Mouse (Mus musculus): ENCODE results near the gene Emp3. TPM values are rescaled to one million over a fixed set of nuclear protein-coding genes. Genes with fewer than 3 reads are reported as not detected.
"Not testable (repeated sequence)": the region's sequence is repeated elsewhere in the genome, so short reads cannot be mapped to it uniquely, and the experiment has no call there.

The Emp3 gene
- polyA plus RNA-seq (2012; rRNA removed) = 361 and 365 TPM in 2 replicates

GRCm38 (mm10) chr7:45921242-45921621 lies at the start of gene Emp3:
TSS of gene Emp3 (minus strand) at chr7:45921404.
- DNase-seq = peak; percentile 74
- H3K36me3 ChIP-seq (ENCODE audit: control insufficient read depth, insufficient read depth, low read length) = no peaks in the 10 kb centered on the region
- no peaks in the 10 kb centered on the region for H3K27me3 ChIP-seq (ENCODE audit: control insufficient read depth, insufficient read depth, low read length)
- peak within 1 kb of the TSS; percentile 64 for H3K4me3 ChIP-seq (ENCODE audit: control insufficient read depth, insufficient read depth, low read length)
- WGBS = 4% methylated on average over 9 of the region's 9 CpGs
- H3K4me1 ChIP-seq (replicated peaks; ENCODE audit: control insufficient read depth, insufficient read depth, low read length) = peaks cover 61% of the 10 kb centered on the region
- TF ChIP-seq CTCF (IDR thresholded peaks at IDR 0.05; ENCODE audit: borderline replicate concordance, control insufficient read depth, extremely low read depth, insufficient read depth, low read length, poor library complexity) = no peak
- 0 out of 2 replicates have a peak, but pooled peaks have one; percentile 13 for TF ChIP-seq POLR2A (IDR thresholded peaks at IDR 0.05; ENCODE audit: control insufficient read depth, extremely low read depth, insufficient read depth, low read length, poor library complexity)
- H3K27ac ChIP-seq (ENCODE audit: control insufficient read depth, insufficient read depth, low read length) = peak within 1 kb of the TSS; percentile 84

- no peak for DNase-seq
- TF ChIP-seq CTCF (IDR thresholded peaks at IDR 0.05; ENCODE audit: borderline replicate concordance, control insufficient read depth, extremely low read depth, insufficient read depth, low read length, poor library complexity) (no peak), POLR2A (IDR thresholded peaks at IDR 0.05; ENCODE audit: control insufficient read depth, extremely low read depth, insufficient read depth, low read length, poor library complexity) (no peak)
- WGBS = 35% methylated on average over 4 of the region's 4 CpGs
- no peaks in the 10 kb centered on the region for H3K4me1 ChIP-seq (replicated peaks; ENCODE audit: control insufficient read depth, insufficient read depth, low read length)
- no peaks in the 10 kb centered on the region for H3K36me3 ChIP-seq (ENCODE audit: control insufficient read depth, insufficient read depth, low read length)
- no peaks in the 10 kb centered on the region for H3K27me3 ChIP-seq (ENCODE audit: control insufficient read depth, insufficient read depth, low read length)
- no peak overlapping the region for H3K4me3 ChIP-seq (ENCODE audit: control insufficient read depth, insufficient read depth, low read length)
- H3K27ac ChIP-seq (ENCODE audit: control insufficient read depth, insufficient read depth, low read length) = no peak overlapping the region
Measured at GRCm38 (mm10) chr7:45956611-45957010, 35.4 kb upstream of the Emp3 start.

- H3K36me3 ChIP-seq (ENCODE audit: control insufficient read depth, insufficient read depth, low read length) = no peaks in the 10 kb centered on the region
- H3K27ac ChIP-seq (ENCODE audit: control insufficient read depth, insufficient read depth, low read length) = no peak overlapping the region
- 86% methylated on average over 4 of the region's 4 CpGs for WGBS
- no peak for TF ChIP-seq POLR2A (IDR thresholded peaks at IDR 0.05; ENCODE audit: control insufficient read depth, extremely low read depth, insufficient read depth, low read length, poor library complexity)
- no peak for TF ChIP-seq CTCF (IDR thresholded peaks at IDR 0.05; ENCODE audit: borderline replicate concordance, control insufficient read depth, extremely low read depth, insufficient read depth, low read length, poor library complexity)
- no peak for DNase-seq
- no peak overlapping the region for H3K4me3 ChIP-seq (ENCODE audit: control insufficient read depth, insufficient read depth, low read length)
- H3K4me1 ChIP-seq (replicated peaks; ENCODE audit: control insufficient read depth, insufficient read depth, low read length) = no peaks in the 10 kb centered on the region
- no peaks in the 10 kb centered on the region for H3K27me3 ChIP-seq (ENCODE audit: control insufficient read depth, insufficient read depth, low read length)
Measured at GRCm38 (mm10) chr7:45949061-45949460, 27.9 kb upstream of the Emp3 start.

GRCm38 (mm10) chr7:45943280-45943679 lies 22.1 kb upstream of the Emp3 start:
- H3K36me3 ChIP-seq (ENCODE audit: control insufficient read depth, insufficient read depth, low read length); H3K27ac ChIP-seq (ENCODE audit: control insufficient read depth, insufficient read depth, low read length); H3K27me3 ChIP-seq (ENCODE audit: control insufficient read depth, insufficient read depth, low read length); H3K4me1 ChIP-seq (replicated peaks; ENCODE audit: control insufficient read depth, insufficient read depth, low read length); H3K4me3 ChIP-seq (ENCODE audit: control insufficient read depth, insufficient read depth, low read length); DNase-seq: not testable (repeated sequence)
- 37% methylated on average over 1 of the region's 1 CpGs for WGBS

DNA sequence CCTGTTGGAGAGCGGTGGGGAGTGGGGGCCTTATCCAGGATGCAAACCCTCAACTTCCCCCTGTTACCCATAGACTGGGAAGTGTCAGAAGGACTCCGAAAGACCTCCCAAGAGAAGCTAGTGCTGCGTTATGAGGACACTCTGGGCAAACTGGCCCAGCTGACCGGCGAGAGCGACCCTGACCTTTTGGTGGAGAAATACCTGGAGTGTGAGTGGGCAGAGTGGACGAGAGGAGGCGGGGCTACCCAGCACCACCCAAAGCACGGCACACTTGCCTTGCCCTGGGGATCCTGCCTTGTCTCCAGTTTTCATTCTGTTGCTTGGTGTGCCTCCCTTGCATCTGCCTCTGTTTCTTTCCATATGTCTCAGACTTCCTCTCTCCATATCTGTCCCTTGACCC lies 20.8 kb upstream of the Emp3 start:
- no peak overlapping the region for H3K4me3 ChIP-seq (ENCODE audit: control insufficient read depth, insufficient read depth, low read length)
- no peaks in the 10 kb centered on the region for H3K36me3 ChIP-seq (ENCODE audit: control insufficient read depth, insufficient read depth, low read length)
- 98% methylated on average over 9 of the region's 9 CpGs for WGBS
- DNase-seq = no peak
- H3K27me3 ChIP-seq (ENCODE audit: control insufficient read depth, insufficient read depth, low read length) = no peaks in the 10 kb centered on the region
- no peaks in the 10 kb centered on the region for H3K4me1 ChIP-seq (replicated peaks; ENCODE audit: control insufficient read depth, insufficient read depth, low read length)
- no peak for TF ChIP-seq CTCF (IDR thresholded peaks at IDR 0.05; ENCODE audit: borderline replicate concordance, control insufficient read depth, extremely low read depth, insufficient read depth, low read length, poor library complexity)
- H3K27ac ChIP-seq (ENCODE audit: control insufficient read depth, insufficient read depth, low read length) = no peak overlapping the region

DNA sequence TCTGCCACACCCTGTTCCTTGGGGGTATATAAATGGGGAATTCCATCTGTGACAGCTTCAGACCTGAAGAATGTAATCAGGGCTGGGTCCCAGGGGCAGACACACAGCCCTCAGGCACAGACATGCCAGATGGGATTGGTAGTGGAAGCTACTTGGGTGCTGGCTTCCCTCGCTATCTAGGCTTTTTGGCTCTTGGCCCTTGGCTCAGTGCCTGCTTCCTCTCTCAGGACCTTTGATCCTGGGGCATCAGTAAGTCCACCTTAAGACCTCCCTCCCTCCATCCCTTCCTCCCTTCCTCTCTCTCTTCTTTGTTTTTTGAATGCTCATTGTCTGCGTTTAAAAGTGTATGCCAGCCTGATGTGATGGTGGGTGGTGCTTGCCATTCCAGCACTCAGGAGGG lies 18.6 kb upstream of the Emp3 start:
- 52% methylated on average over 2 of the region's 2 CpGs for WGBS
- TF ChIP-seq POLR2A (IDR thresholded peaks at IDR 0.05; ENCODE audit: control insufficient read depth, extremely low read depth, insufficient read depth, low read length, poor library complexity) (no peak), CTCF (IDR thresholded peaks at IDR 0.05; ENCODE audit: borderline replicate concordance, control insufficient read depth, extremely low read depth, insufficient read depth, low read length, poor library complexity) (no peak)
- DNase-seq = no peak
- no peaks in the 10 kb centered on the region for H3K36me3 ChIP-seq (ENCODE audit: control insufficient read depth, insufficient read depth, low read length)
- no peak overlapping the region for H3K27ac ChIP-seq (ENCODE audit: control insufficient read depth, insufficient read depth, low read length)
- no peak overlapping the region for H3K4me3 ChIP-seq (ENCODE audit: control insufficient read depth, insufficient read depth, low read length)
- no peaks in the 10 kb centered on the region for H3K4me1 ChIP-seq (replicated peaks; ENCODE audit: control insufficient read depth, insufficient read depth, low read length)
- no peaks in the 10 kb centered on the region for H3K27me3 ChIP-seq (ENCODE audit: control insufficient read depth, insufficient read depth, low read length)

- Histone ChIP-seq H3K36me3 (ENCODE audit: control insufficient read depth, insufficient read depth, low read length) (no peaks in the 10 kb centered on the region), H3K27me3 (ENCODE audit: control insufficient read depth, insufficient read depth, low read length) (no peaks in the 10 kb centered on the region), H3K4me3 (ENCODE audit: control insufficient read depth, insufficient read depth, low read length) (no peak overlapping the region), H3K4me1 (replicated peaks; ENCODE audit: control insufficient read depth, insufficient read depth, low read length) (no peaks in the 10 kb centered on the region), H3K27ac (ENCODE audit: control insufficient read depth, insufficient read depth, low read length) (no peak overlapping the region)
- DNase-seq = peak; percentile 74
- WGBS = 12% methylated on average over 7 of the region's 7 CpGs
- TF ChIP-seq POLR2A (IDR thresholded peaks at IDR 0.05; ENCODE audit: control insufficient read depth, extremely low read depth, insufficient read depth, low read length, poor library complexity) (no peak), CTCF (IDR thresholded peaks at IDR 0.05; ENCODE audit: borderline replicate concordance, control insufficient read depth, extremely low read depth, insufficient read depth, low read length, poor library complexity) (peak; percentile 84; the same call in 1 of the 2 replicates)
Measured at GRCm38 (mm10) chr7:45935114-45935513, 13.9 kb upstream of the Emp3 start.

DNA sequence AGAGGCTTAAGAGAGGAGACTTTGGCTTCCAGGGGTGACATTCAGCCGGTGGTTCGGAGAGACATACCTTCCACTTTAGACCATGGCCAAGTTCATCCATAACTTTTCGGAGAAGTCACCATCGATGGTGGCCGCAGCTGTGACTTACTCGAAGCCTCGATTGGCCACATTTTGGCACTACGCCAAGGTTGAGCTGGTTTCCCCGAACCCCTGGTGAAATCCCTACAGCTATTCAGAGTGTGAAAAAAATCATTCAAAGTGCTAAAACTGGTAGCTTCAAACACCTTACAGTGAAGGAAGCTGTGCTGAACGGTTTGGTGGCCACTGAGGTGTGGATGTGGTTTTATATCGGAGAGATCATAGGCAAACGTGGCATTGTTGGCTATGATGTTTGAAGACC lies 12.6 kb upstream of the Emp3 start:
- not testable (repeated sequence) for H3K4me1 ChIP-seq (replicated peaks; ENCODE audit: control insufficient read depth, insufficient read depth, low read length); H3K36me3 ChIP-seq (ENCODE audit: control insufficient read depth, insufficient read depth, low read length); DNase-seq; H3K4me3 ChIP-seq (ENCODE audit: control insufficient read depth, insufficient read depth, low read length); H3K27ac ChIP-seq (ENCODE audit: control insufficient read depth, insufficient read depth, low read length); H3K27me3 ChIP-seq (ENCODE audit: control insufficient read depth, insufficient read depth, low read length)
- 42% methylated on average over 12 of the region's 12 CpGs for WGBS

Measured in thymus, adult 2 months (tissue).